Mouse (Mus musculus): ENCODE measurements at regions not wholly inside any gene's neighbourhood (a gene's known extent, or its start where the extent isn't known, plus 50 kb on each side); places are given as distances from the start of the nearest gene placed in this dataset.

DNA sequence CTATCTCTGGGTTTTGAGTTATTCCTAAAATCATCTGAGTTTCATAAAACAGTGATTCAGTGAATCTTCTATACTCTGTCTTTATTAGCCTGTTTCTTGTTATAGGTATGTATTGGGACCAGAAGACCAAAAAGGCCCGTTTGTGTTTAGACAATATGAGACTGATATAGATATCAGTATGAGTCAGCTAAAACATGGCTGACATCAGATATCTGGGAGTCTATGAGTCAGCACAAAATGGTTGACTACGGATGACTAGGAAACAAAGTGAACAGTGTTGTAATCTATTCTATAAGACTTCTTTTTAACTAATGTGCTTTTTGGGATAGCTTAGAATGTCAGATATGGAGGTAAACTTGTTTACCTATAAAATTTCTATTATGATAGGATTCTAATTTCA is 305.2 kb upstream of the Epha4 start:
- H3K4me3 ChIP-seq = no peak overlapping the region
- no peak for TF ChIP-seq CTCF (conservative IDR thresholded peaks at IDR 0.05)
- DNase-seq (ENCODE audit: low spot score in 2 of 2) = no peak
- no peak overlapping the region for H3K27ac ChIP-seq

DNA sequence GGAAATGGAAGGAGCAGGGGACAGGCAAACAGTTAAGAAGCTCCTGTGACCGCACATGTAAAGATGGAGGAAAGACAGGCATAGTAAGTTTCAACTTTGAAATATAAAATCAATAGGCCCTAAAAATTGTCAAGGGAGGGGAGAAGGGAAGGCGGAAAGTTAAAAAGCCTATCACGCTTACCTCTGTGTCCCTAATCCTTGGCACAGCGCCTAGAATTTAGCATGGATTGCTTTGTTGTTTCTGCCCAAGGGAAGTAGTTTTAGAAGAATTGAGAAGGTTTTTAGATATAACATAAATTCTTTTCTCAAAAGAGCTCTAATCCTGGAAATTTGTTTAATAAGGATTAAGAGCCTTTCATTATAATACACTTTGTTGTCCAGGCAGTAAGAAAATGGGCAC is 300.6 kb upstream of the Epha4 start:
- DNase-seq (ENCODE audit: low spot score in 2 of 2) = no peak
- Histone ChIP-seq H3K4me3 (no peak overlapping the region), H3K27ac (no peak overlapping the region)
- TF ChIP-seq CTCF (conservative IDR thresholded peaks at IDR 0.05) = no peak

DNA sequence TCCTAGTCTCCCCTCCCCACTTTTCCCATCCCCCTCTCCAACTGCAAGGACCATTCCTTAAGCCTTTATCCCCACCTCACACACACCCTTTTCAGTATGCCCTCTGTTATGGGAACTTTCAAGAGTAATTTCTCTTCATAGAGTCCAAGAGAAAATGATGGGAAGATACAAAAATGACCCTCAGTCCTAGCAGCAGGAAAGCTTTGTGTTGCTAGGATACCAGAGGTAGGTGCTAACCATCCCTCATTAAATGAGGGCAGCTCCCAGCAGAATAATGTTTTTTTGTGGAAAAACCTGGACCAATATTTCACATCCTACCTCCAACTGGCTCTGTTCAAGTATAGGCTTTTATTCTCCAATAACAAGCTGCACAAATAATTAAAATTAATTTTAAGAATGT is 296.7 kb upstream of the Epha4 start:
- H3K4me3 ChIP-seq = no peak overlapping the region
- H3K27ac ChIP-seq = no peak overlapping the region
- TF ChIP-seq CTCF (conservative IDR thresholded peaks at IDR 0.05) = no peak
- DNase-seq (ENCODE audit: low spot score in 2 of 2) = no peak

DNA sequence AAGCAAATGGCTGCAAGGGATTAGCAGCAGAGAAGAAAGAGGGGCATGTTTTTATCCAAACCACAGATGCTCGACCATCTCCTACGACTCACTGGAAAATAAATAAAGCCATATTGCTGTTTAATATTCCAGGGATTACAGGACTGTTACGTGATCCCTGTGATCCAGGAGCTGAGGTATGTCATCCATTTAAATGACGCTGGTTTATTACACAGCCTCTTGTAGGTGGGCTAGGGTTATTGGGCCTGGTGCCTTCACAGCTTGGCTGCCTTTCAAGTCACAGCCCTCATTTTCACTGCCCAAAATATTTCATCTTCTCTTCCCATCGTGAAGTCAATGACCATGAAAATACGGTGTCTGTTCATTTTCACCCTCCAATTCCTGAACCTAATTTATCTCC is 276.1 kb upstream of the Epha4 start:
- H3K4me3 ChIP-seq = no peak overlapping the region
- DNase-seq (ENCODE audit: low spot score in 2 of 2) = no peak
- H3K27ac ChIP-seq = no peak overlapping the region
- TF ChIP-seq CTCF (conservative IDR thresholded peaks at IDR 0.05) = no peak

DNA sequence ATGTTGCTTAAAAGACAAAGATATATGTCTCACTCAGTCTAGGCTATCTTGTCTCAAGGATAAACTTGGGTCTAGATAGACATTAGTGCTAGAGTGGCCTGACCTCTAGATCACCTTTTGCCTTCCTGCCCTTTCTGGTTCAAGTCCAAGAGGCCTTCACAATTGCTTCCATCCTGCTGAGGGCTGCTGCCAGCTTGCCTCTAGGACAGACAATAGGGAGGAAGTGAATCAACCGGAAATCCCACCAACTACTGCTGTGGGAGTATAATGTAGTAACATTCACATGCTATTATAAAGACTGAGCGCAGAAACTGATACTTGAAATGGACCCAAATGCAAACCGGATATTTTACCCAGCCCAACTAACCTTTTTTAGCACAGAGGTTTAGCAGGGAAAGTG is 239.4 kb upstream of the Epha4 start:
- Histone ChIP-seq H3K27ac (no peak overlapping the region), H3K4me3 (no peak overlapping the region)
- no peak for TF ChIP-seq CTCF (conservative IDR thresholded peaks at IDR 0.05)
- no peak for DNase-seq (ENCODE audit: low spot score in 2 of 2)

DNA sequence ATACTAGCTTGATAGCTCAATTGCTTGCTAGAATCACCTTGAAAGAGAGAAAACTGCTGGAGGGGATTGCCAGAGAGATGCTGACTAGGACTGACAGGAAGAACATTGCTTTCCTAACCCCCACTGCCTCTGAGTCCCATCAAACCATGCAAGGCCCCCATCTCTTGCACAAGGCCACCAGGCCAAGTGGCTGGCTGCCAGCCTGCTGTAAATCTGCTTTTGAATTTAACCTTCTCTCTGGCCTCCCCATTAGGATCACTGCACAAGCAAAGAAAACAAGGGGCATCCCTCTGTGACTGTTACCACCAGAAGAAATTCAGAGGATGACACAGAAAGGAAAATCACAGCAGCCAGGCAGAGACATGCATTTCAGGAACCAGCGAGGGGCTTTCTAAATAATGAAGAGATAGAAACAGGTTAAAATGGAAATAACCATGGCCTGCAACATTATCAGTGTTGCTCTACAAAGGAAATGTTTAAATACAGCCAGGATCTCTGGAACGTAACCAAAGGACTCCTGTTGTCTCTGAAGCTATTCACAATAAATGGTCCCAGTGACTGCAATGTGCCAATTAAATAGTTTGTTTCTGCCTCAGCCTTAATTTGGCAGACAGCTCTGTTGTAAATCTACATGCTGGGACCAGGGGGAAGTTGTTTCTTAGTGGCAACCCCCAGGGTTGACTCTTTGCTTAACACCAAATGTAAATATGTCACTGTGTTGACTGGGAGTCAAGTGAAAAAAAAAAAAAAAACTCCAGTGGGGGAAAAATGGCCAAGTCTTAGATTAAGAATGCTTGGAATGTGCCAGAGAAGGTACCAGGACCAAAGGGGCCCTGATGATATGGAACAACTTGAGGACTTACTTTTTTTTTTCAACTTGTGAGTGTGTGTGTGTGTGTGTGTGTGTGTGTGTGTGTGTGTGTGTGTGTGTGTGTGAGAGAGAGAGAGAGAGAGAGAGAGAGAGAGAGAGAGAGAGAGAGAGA is 233.9 kb upstream of the Epha4 start:
- no peak for TF ChIP-seq CTCF (conservative IDR thresholded peaks at IDR 0.05)
- no peak for DNase-seq (ENCODE audit: low spot score in 2 of 2)
- no peak overlapping the region for H3K27ac ChIP-seq
- no peak overlapping the region for H3K4me3 ChIP-seq

DNA sequence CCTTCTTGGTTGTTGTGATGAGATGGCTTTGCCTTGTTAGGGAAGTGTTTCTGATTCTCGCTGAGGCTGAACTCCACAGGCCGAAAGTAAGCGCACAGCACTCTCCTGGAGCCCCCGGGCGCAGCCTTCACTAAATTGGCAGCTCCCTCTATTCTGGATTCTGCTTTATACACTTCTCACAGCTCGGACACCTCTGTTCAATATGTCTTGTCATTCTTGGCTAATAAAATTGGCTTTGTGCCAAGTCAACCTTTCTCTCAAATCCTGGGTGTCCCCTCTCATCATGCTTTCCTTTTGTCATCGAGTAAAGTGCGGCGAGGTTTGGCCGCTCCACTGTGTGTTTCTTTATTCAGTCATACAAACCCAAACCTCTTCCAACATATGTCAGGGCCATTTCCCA is 217.2 kb upstream of the Epha4 start:
- no peak for DNase-seq (ENCODE audit: low spot score in 2 of 2)
- Histone ChIP-seq H3K27ac (no peak overlapping the region), H3K4me3 (no peak overlapping the region)
- TF ChIP-seq CTCF (conservative IDR thresholded peaks at IDR 0.05) = no peak

DNA sequence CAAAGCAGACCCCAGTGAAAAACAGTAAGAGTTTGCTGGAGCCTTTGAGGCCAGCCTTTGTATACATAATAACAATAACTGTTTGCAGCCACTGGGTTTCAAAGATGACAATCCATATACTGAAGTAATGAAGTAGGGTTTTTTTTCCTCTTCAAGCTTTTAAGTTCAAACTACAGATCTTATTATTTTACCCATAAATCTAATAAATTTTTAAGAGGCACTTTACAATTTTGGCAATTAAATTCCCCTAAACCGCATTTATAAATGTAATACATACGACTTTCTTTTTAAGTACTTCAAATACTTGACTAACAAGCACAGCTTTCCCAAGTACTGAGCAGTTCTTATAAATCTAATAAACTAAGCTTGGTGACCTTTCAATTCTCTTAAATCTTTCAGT is 212.7 kb upstream of the Epha4 start:
- no peak for TF ChIP-seq CTCF (conservative IDR thresholded peaks at IDR 0.05)
- no peak overlapping the region for H3K4me3 ChIP-seq
- no peak for DNase-seq (ENCODE audit: low spot score in 2 of 2)
- no peak overlapping the region for H3K27ac ChIP-seq

DNA sequence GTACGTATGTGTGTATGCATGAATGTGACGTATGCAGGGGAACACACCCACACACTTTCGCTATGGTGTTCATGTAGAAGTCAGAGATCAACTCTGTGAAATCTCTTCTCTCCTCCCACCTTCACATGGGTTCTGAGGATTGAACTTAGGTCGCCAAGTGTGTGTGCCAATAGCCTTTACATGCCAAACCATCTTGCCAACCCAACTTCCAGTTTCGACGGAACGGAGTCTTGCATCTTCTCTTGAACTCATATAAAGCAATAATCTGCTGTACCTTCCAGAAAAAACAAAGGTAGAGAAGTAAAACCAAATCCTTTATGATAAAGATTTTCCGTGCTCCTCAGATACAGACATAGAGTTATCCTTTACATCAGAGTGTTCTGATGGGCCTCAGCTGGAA is 208.4 kb upstream of the Epha4 start:
- no peak overlapping the region for H3K27ac ChIP-seq
- H3K4me3 ChIP-seq = no peak overlapping the region
- DNase-seq (ENCODE audit: low spot score in 2 of 2) = no peak
- no peak for TF ChIP-seq CTCF (conservative IDR thresholded peaks at IDR 0.05)

DNA sequence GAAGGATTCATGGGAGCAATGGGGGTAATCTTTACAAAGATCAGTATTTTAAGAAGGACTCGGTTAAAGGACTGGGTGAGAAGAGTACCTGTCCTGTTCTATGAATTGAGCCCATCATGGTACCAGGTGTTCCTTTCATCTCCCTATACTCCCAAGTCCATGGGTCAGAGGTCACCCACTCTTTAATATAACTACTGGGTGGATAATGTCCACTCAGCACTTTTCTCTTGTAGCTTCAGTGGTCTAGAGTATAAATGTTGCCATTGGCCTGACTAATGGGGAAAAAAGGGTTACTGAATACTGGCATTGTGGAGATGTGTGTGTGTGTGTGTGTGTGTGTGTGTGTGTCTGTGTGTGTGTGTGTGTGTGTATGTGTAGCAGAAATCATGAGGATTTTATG is 206.0 kb upstream of the Epha4 start:
- no peak overlapping the region for H3K27ac ChIP-seq
- no peak for TF ChIP-seq CTCF (conservative IDR thresholded peaks at IDR 0.05)
- no peak overlapping the region for H3K4me3 ChIP-seq
- no peak for DNase-seq (ENCODE audit: low spot score in 2 of 2)

DNA sequence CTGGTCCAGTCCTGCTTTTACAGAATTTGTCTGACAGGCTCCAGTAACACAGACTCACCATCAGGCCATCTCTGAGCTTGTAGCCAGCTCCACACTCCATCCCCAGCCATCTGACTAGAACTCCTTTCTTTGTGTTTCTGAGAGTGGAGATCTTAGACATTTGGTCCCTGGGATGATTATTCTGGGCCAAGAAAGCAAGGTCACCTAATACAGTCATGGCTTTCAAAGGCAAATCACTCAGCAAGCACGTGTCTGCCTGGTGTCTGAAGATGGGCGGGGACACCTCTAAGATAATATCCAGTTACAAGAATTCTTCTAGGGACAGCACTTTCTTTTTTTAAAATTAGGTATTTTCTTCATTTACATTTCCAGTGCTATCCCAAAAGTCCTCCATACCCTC is 198.1 kb upstream of the Epha4 start:
- H3K4me3 ChIP-seq = no peak overlapping the region
- TF ChIP-seq CTCF (conservative IDR thresholded peaks at IDR 0.05) = no peak
- no peak overlapping the region for H3K27ac ChIP-seq
- no peak for DNase-seq (ENCODE audit: low spot score in 2 of 2)

DNA sequence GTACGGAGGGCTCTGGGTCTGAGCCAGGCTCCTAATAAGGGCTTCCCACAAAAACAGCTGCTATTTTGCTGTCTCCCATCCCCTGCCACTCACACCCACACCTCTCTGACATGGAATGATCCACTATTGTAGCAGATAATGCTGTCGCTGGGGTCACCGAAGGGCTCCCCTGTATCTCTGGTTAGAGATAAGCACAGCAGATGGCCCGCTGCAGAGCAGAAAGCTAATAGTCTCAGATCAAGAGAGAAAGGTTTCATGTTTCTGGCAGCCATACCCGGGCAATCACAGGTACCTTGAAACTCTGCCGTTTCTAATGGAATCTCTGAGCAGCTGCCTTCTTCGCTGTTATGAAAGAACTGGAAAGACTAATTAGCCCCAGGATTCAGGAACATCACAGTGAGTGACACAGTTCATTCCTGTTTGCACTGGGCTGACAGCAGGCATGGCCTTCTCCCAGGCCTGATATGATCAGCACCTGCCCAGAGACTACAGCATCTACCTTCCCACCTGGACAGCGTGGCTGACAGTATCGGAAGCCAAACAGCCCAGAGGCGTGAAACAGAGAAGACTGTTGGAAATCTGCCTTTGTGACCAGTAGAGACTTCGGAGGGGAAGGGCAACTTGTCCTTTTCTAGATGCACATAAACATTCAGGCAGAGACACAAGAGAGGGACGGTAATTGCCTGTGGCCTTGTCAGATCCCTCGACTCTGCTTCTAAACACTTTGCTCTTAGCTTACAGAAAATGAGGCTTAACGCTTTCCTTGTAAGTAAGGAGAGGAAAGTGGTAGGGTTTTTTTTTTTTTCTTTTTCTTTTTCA is 193.5 kb upstream of the Epha4 start:
- no peak for TF ChIP-seq CTCF (conservative IDR thresholded peaks at IDR 0.05)
- no peak overlapping the region for H3K27ac ChIP-seq
- DNase-seq (ENCODE audit: low spot score in 2 of 2) = no peak
- no peak overlapping the region for H3K4me3 ChIP-seq

DNA sequence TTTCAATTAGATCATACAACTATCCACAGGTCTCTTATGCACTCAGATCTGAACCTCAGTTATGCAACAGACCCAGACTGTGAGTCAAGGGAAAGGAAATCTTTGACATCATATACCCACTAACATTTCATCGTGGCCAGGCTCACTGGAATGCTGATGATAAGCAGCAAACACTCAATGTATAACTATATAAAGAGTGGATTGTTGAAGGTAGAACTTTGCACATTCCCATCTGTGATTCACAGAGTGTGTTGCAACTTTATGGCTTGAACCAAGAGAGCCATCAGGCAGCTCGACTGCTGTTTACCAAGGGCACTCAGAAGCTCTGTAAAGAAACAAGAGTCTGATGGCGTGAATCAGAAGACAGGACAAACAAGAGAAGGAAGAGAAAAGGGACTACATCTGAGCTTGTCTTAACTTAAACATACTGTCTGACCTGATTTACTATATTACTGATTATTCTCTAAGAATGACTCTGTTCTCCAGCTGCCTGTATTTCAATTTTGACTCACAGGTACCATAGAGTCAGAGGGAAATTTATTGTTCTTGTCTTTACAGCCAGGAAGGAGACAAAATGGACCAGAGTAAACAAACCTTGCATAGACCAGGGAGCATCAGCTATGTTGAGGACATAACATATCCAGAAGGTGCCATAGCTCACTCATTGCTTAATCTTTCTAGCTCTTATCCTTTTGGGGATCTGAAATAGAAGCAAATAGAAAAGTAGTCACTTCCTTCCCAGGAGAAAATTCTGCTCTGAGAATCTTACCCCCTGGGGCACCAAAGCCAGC is 180.5 kb upstream of the Epha4 start:
- TF ChIP-seq CTCF (conservative IDR thresholded peaks at IDR 0.05) = no peak
- no peak for DNase-seq (ENCODE audit: low spot score in 2 of 2)
- no peak overlapping the region for H3K27ac ChIP-seq
- H3K4me3 ChIP-seq = no peak overlapping the region
